Mouse (Mus musculus) E14TG2a.4 (cell line): ENCODE results near the gene Gdap1l1.

Experiments
- CTCF ChIP-seq: conservative IDR thresholded peaks from 2 replicates; pipeline ENCODE4 v1.5.1; 2014; ENCODE audit warnings: low read length
- NANOG ChIP-seq: IDR thresholded peaks from 2 replicates; pipeline ENCODE4 v1.6.1; 2014; ENCODE audit warnings: borderline replicate concordance, low read length, mixed read lengths
- POU5F1 ChIP-seq: IDR thresholded peaks from 2 replicates; pipeline ENCODE4 v1.6.1; 2014; ENCODE audit warnings: low read length, borderline replicate concordance

GRCm38 (mm10) chr2:163460622-163461021 is 22.3 kb downstream of the Gdap1l1 start:
- TF ChIP-seq CTCF, result no peak
- no peak for TF ChIP-seq NANOG
- no peak for TF ChIP-seq POU5F1
